Mouse (Mus musculus): ENCODE measurements around the gene Kank4. TPM values are rescaled to one million over a fixed set of nuclear protein-coding genes. Genes with fewer than 3 reads are reported as not detected.

The Kank4 gene
- total and polyA plus RNA-seq, 3 experiments, result not detected

- no peaks in the 10 kb centered on the region for H3K27me3 ChIP-seq (ENCODE audit: control insufficient read depth in 1 of 2, insufficient read depth in 2 of 2, low read length in 2 of 2)
- no peak for DNase-seq (ENCODE audit: low read depth, low spot score)
- H3K4me3 ChIP-seq (ENCODE audit: control insufficient read depth in 1 of 2, insufficient read depth in 1 of 2, low read depth in 2 of 2, low read length in 2 of 2), result no peak overlapping the region
- H3K9me3 ChIP-seq (replicated peaks; ENCODE audit: insufficient read depth, low read length), result no peaks in the 10 kb centered on the region
- no peak overlapping the region for H3K9ac ChIP-seq (ENCODE audit: control insufficient read depth, low read depth, low read length, poor library complexity, severe bottlenecking)
- H3K79me2 ChIP-seq (ENCODE audit: control insufficient read depth, insufficient read depth, low read length, poor library complexity), result no peaks in the 10 kb centered on the region
- H3K4me1 ChIP-seq (ENCODE audit: control insufficient read depth in 1 of 2, insufficient read depth in 2 of 2, low read length in 2 of 2), result no peaks in the 10 kb centered on the region
- no peak overlapping the region for H3K27ac ChIP-seq (ENCODE audit: control insufficient read depth, low read depth, low read length)
- H3K36me3 ChIP-seq (ENCODE audit: control insufficient read depth in 1 of 2, insufficient read depth in 2 of 2, low read length in 2 of 2), result no peaks in the 10 kb centered on the region
- TF ChIP-seq ZKSCAN1 (IDR thresholded peaks at IDR 0.05; ENCODE audit: low read depth, low read length), result no peak
- TF ChIP-seq NRF1 (IDR thresholded peaks at IDR 0.05; ENCODE audit: insufficient read depth, low read depth, low read length, poor library complexity, severe bottlenecking), result no peak
- no peak for TF ChIP-seq ZNF384 (IDR thresholded peaks at IDR 0.05; ENCODE audit: low read depth, low read length)
- no peak for TF ChIP-seq GATA1 (IDR thresholded peaks at IDR 0.05; ENCODE audit: low read depth, low read length)
- TF ChIP-seq EP300 (IDR thresholded peaks at IDR 0.05; ENCODE audit: low read depth in 1 of 2, low read length in 2 of 2), result no peak
- TF ChIP-seq USF2 (IDR thresholded peaks at IDR 0.05; ENCODE audit: borderline replicate concordance in 1 of 2, insufficient read depth in 1 of 2, low read depth in 1 of 2, low read length in 2 of 2), result no peak
- TF ChIP-seq KAT2A (conservative IDR thresholded peaks at IDR 0.05; ENCODE audit: low read depth, low read length), result no peak
- TF ChIP-seq MAZ (IDR thresholded peaks at IDR 0.05; ENCODE audit: low read depth, low read length), result no peak
- no peak for TF ChIP-seq CHD1 (IDR thresholded peaks at IDR 0.05; ENCODE audit: low read depth, low read length)
- TF ChIP-seq NELFE (IDR thresholded peaks at IDR 0.05; ENCODE audit: low read depth, low read length), result no peak
- no peak for TF ChIP-seq MXI1 (IDR thresholded peaks at IDR 0.05; ENCODE audit: low read depth, low read length)
- no peak for TF ChIP-seq POLR2AphosphoS2 (IDR thresholded peaks at IDR 0.05; ENCODE audit: low read length)
- TF ChIP-seq TBP (IDR thresholded peaks at IDR 0.05; ENCODE audit: low read depth, low read length), result no peak
- TF ChIP-seq MAX (IDR thresholded peaks at IDR 0.05; ENCODE audit: low read length), result no peak
- no peak for TF ChIP-seq MEF2A (IDR thresholded peaks at IDR 0.05; ENCODE audit: extremely low read depth, insufficient replicate concordance, low read depth, low read length, poor library complexity, severe bottlenecking)
- TF ChIP-seq JUND (IDR thresholded peaks at IDR 0.05; ENCODE audit: low read depth, low read length), result no peak
- no peak for TF ChIP-seq UBTF (IDR thresholded peaks at IDR 0.05; ENCODE audit: borderline replicate concordance, insufficient read depth, low read depth, low read length)
- TF ChIP-seq TAL1 (IDR thresholded peaks at IDR 0.05; ENCODE audit: low read length), result no peak
Observed at GRCm38 (mm10) chr4:98823047-98823446, 5.7 kb upstream of the Kank4 start.

- no peak overlapping the region for H3K9ac ChIP-seq (ENCODE audit: control insufficient read depth, low read depth, low read length, poor library complexity, severe bottlenecking)
- no peak for DNase-seq (ENCODE audit: low read depth, low spot score)
- no peaks in the 10 kb centered on the region for H3K4me1 ChIP-seq (ENCODE audit: control insufficient read depth in 1 of 2, insufficient read depth in 2 of 2, low read length in 2 of 2)
- H3K27ac ChIP-seq (ENCODE audit: control insufficient read depth, low read depth, low read length), result no peak overlapping the region
- no peaks in the 10 kb centered on the region for H3K9me3 ChIP-seq (replicated peaks; ENCODE audit: insufficient read depth, low read length)
- H3K36me3 ChIP-seq (ENCODE audit: control insufficient read depth in 1 of 2, insufficient read depth in 2 of 2, low read length in 2 of 2), result no peaks in the 10 kb centered on the region
- no peak overlapping the region for H3K4me3 ChIP-seq (ENCODE audit: control insufficient read depth in 1 of 2, insufficient read depth in 1 of 2, low read depth in 2 of 2, low read length in 2 of 2)
- no peaks in the 10 kb centered on the region for H3K27me3 ChIP-seq (ENCODE audit: control insufficient read depth in 1 of 2, insufficient read depth in 2 of 2, low read length in 2 of 2)
- H3K79me2 ChIP-seq (ENCODE audit: control insufficient read depth, insufficient read depth, low read length, poor library complexity), result no peaks in the 10 kb centered on the region
- TF ChIP-seq ZC3H11A (IDR thresholded peaks at IDR 0.05; ENCODE audit: low read depth, low read length), result no peak
- no peak for TF ChIP-seq ELF1 (IDR thresholded peaks at IDR 0.05; ENCODE audit: low read depth, low read length)
- no peak for TF ChIP-seq CTCF (IDR thresholded peaks at IDR 0.05 in 2 of 3, conservative IDR thresholded peaks at IDR 0.05 in 1 of 3; ENCODE audit: control insufficient read depth in 1 of 3, insufficient read depth in 1 of 3, low read depth in 2 of 3, low read length in 3 of 3, poor library complexity in 1 of 3, severe bottlenecking in 1 of 3)
- no peak for TF ChIP-seq POLR2AphosphoS5 (IDR thresholded peaks at IDR 0.05; ENCODE audit: borderline replicate concordance, low read depth, low read length)
- no peak for TF ChIP-seq BHLHE40 (IDR thresholded peaks at IDR 0.05; ENCODE audit: borderline replicate concordance, low read depth, low read length)
- TF ChIP-seq MAZ (IDR thresholded peaks at IDR 0.05; ENCODE audit: low read depth, low read length), result no peak
- no peak for TF ChIP-seq RAD21 (IDR thresholded peaks at IDR 0.05; ENCODE audit: low read depth, low read length)
- TF ChIP-seq ZNF384 (IDR thresholded peaks at IDR 0.05; ENCODE audit: low read depth, low read length), result no peak
- TF ChIP-seq ZMIZ1 (IDR thresholded peaks at IDR 0.05; ENCODE audit: low read depth, low read length), result no peak
- no peak for TF ChIP-seq E2F4 (IDR thresholded peaks at IDR 0.05; ENCODE audit: borderline replicate concordance, low read depth, low read length)
- TF ChIP-seq MAX (IDR thresholded peaks at IDR 0.05; ENCODE audit: low read length), result no peak
- no peak for TF ChIP-seq ZKSCAN1 (IDR thresholded peaks at IDR 0.05; ENCODE audit: low read depth, low read length)
- no peak for TF ChIP-seq MYC (IDR thresholded peaks at IDR 0.05; ENCODE audit: low read depth, low read length)
- no peak for TF ChIP-seq RCOR1 (IDR thresholded peaks at IDR 0.05; ENCODE audit: low read depth, low read length)
- no peak for TF ChIP-seq MAFK (IDR thresholded peaks at IDR 0.05; ENCODE audit: borderline replicate concordance, low read depth, low read length)
- TF ChIP-seq GABPA (IDR thresholded peaks at IDR 0.05; ENCODE audit: low read depth, low read length), result no peak
- TF ChIP-seq HCFC1 (IDR thresholded peaks at IDR 0.05; ENCODE audit: low read depth, low read length), result no peak
Observed at GRCm38 (mm10) chr4:98822478-98822877, 5.1 kb upstream of the Kank4 start.
